Mouse (Mus musculus): ENCODE results near the gene Apoc2. TPM values are rescaled to one million over a fixed set of nuclear protein-coding genes. Genes with fewer than 3 reads are reported as not detected.

Apoc2 gene
- polyA plus RNA-seq, 1 experiment = 0.47 TPM

GRCm38 (mm10) chr7:19710650-19711049 lies 32.9 kb upstream of the Apoc2 start:
- Histone ChIP-seq H3K27ac (ENCODE audit: control insufficient read depth, insufficient read depth, low read depth, low read length) (no peak overlapping the region), H3K4me3 (ENCODE audit: control insufficient read depth, low read depth, low read length) (no peak overlapping the region), H3K36me3 (ENCODE audit: control insufficient read depth, insufficient read depth, low read length) (peaks cover 1% of the 10 kb centered on the region), H3K27me3 (ENCODE audit: control insufficient read depth, insufficient read depth, low read length) (no peaks in the 10 kb centered on the region), H3K4me1 (ENCODE audit: control insufficient read depth, insufficient read depth, low read length) (no peaks in the 10 kb centered on the region; the same call in none of the 2 replicates)
- TF ChIP-seq CTCF (IDR thresholded peaks at IDR 0.05; ENCODE audit: control insufficient read depth, insufficient read depth, insufficient replicate concordance, low read depth, low read length) (no peak), POLR2A (IDR thresholded peaks at IDR 0.05; ENCODE audit: control insufficient read depth, low read depth, low read length) (no peak)

GRCm38 (mm10) chr7:19705271-19705670 lies 27.5 kb upstream of the Apoc2 start:
- Histone ChIP-seq H3K4me3 (ENCODE audit: control insufficient read depth, low read depth, low read length) (no peak overlapping the region), H3K4me1 (ENCODE audit: control insufficient read depth, insufficient read depth, low read length) (peaks cover 2% of the 10 kb centered on the region; the same call in 1 of the 2 replicates), H3K27me3 (ENCODE audit: control insufficient read depth, insufficient read depth, low read length) (no peaks in the 10 kb centered on the region), H3K36me3 (ENCODE audit: control insufficient read depth, insufficient read depth, low read length) (no peaks in the 10 kb centered on the region; the same call in none of the 2 replicates), H3K27ac (ENCODE audit: control insufficient read depth, insufficient read depth, low read depth, low read length) (no peak overlapping the region)
- no peak for TF ChIP-seq POLR2A (IDR thresholded peaks at IDR 0.05; ENCODE audit: control insufficient read depth, low read depth, low read length)
- TF ChIP-seq CTCF (IDR thresholded peaks at IDR 0.05; ENCODE audit: control insufficient read depth, insufficient read depth, insufficient replicate concordance, low read depth, low read length) = no peak

- H3K4me3 ChIP-seq (ENCODE audit: control insufficient read depth, low read depth, low read length) = no peak overlapping the region
- peaks cover 3% of the 10 kb centered on the region; the same call in 1 of the 2 replicates for H3K4me1 ChIP-seq (ENCODE audit: control insufficient read depth, insufficient read depth, low read length)
- TF ChIP-seq POLR2A (IDR thresholded peaks at IDR 0.05; ENCODE audit: control insufficient read depth, low read depth, low read length) (no peak), CTCF (IDR thresholded peaks at IDR 0.05; ENCODE audit: control insufficient read depth, insufficient read depth, insufficient replicate concordance, low read depth, low read length) (no peak)
- H3K36me3 ChIP-seq (ENCODE audit: control insufficient read depth, insufficient read depth, low read length) = no peaks in the 10 kb centered on the region; the same call in none of the 2 replicates
- no peaks in the 10 kb centered on the region for H3K27me3 ChIP-seq (ENCODE audit: control insufficient read depth, insufficient read depth, low read length)
- no peak overlapping the region for H3K27ac ChIP-seq (ENCODE audit: control insufficient read depth, insufficient read depth, low read depth, low read length)
These were observed 26.7 kb upstream of the Apoc2 start for GRCm38 (mm10) chr7:19704475-19704874.

- Histone ChIP-seq H3K36me3 (ENCODE audit: control insufficient read depth, insufficient read depth, low read length) (no peaks in the 10 kb centered on the region; the same call in none of the 2 replicates), H3K4me1 (ENCODE audit: control insufficient read depth, insufficient read depth, low read length) (peaks cover 13% of the 10 kb centered on the region), H3K27me3 (ENCODE audit: control insufficient read depth, insufficient read depth, low read length) (no peaks in the 10 kb centered on the region; the same call in 1 of the 2 replicates), H3K27ac (ENCODE audit: control insufficient read depth, insufficient read depth, low read depth, low read length) (no peak overlapping the region), H3K4me3 (ENCODE audit: control insufficient read depth, low read depth, low read length) (no peak overlapping the region)
- no peak for TF ChIP-seq POLR2A (IDR thresholded peaks at IDR 0.05; ENCODE audit: control insufficient read depth, low read depth, low read length)
- TF ChIP-seq CTCF (IDR thresholded peaks at IDR 0.05; ENCODE audit: control insufficient read depth, insufficient read depth, insufficient replicate concordance, low read depth, low read length) = no peak
These were observed 25.3 kb upstream of the Apoc2 start for GRCm38 (mm10) chr7:19702859-19703555.

- H3K4me1 ChIP-seq (ENCODE audit: control insufficient read depth, insufficient read depth, low read length) = peaks cover 14% of the 10 kb centered on the region
- H3K27ac ChIP-seq (ENCODE audit: control insufficient read depth, insufficient read depth, low read depth, low read length) = no peak overlapping the region
These were observed 23.5 kb upstream of the Apoc2 start for GRCm38 (mm10) chr7:19701069-19701761.

GRCm38 (mm10) chr7:19700299-19701068 lies 22.7 kb upstream of the Apoc2 start:
- H3K27me3 ChIP-seq (ENCODE audit: control insufficient read depth, insufficient read depth, low read length) = no peaks in the 10 kb centered on the region; the same call in 1 of the 2 replicates
- TF ChIP-seq POLR2A (IDR thresholded peaks at IDR 0.05; ENCODE audit: control insufficient read depth, low read depth, low read length) (no peak), CTCF (IDR thresholded peaks at IDR 0.05; ENCODE audit: control insufficient read depth, insufficient read depth, insufficient replicate concordance, low read depth, low read length) (no peak)
- no peak overlapping the region for H3K27ac ChIP-seq (ENCODE audit: control insufficient read depth, insufficient read depth, low read depth, low read length)
- no peak overlapping the region for H3K4me3 ChIP-seq (ENCODE audit: control insufficient read depth, low read depth, low read length)
- no peaks in the 10 kb centered on the region for H3K36me3 ChIP-seq (ENCODE audit: control insufficient read depth, insufficient read depth, low read length)
- peaks cover 14% of the 10 kb centered on the region for H3K4me1 ChIP-seq (ENCODE audit: control insufficient read depth, insufficient read depth, low read length)

More at GRCm38 (mm10) chr7:19701069-19701761, 23.5 kb upstream of the Apoc2 start:
- no peaks in the 10 kb centered on the region; the same call in 1 of the 2 replicates for H3K27me3 ChIP-seq (ENCODE audit: control insufficient read depth, insufficient read depth, low read length)
- H3K4me3 ChIP-seq (ENCODE audit: control insufficient read depth, low read depth, low read length) = no peak overlapping the region
- TF ChIP-seq CTCF (IDR thresholded peaks at IDR 0.05; ENCODE audit: control insufficient read depth, insufficient read depth, insufficient replicate concordance, low read depth, low read length) (peak; percentile 41; the same call in 1 of the 2 replicates), POLR2A (IDR thresholded peaks at IDR 0.05; ENCODE audit: control insufficient read depth, low read depth, low read length) (no peak)
- no peaks in the 10 kb centered on the region for H3K36me3 ChIP-seq (ENCODE audit: control insufficient read depth, insufficient read depth, low read length)

GRCm38 (mm10) chr7:19699827-19700148 lies 22.0 kb upstream of the Apoc2 start:
- Histone ChIP-seq H3K27ac (ENCODE audit: control insufficient read depth, insufficient read depth, low read depth, low read length) (no peak overlapping the region), H3K4me3 (ENCODE audit: control insufficient read depth, low read depth, low read length) (no peak overlapping the region), H3K36me3 (ENCODE audit: control insufficient read depth, insufficient read depth, low read length) (no peaks in the 10 kb centered on the region), H3K27me3 (ENCODE audit: control insufficient read depth, insufficient read depth, low read length) (no peaks in the 10 kb centered on the region; the same call in 1 of the 2 replicates), H3K4me1 (ENCODE audit: control insufficient read depth, insufficient read depth, low read length) (peaks cover 14% of the 10 kb centered on the region)
- TF ChIP-seq POLR2A (IDR thresholded peaks at IDR 0.05; ENCODE audit: control insufficient read depth, low read depth, low read length) = no peak
- TF ChIP-seq CTCF (IDR thresholded peaks at IDR 0.05; ENCODE audit: control insufficient read depth, insufficient read depth, insufficient replicate concordance, low read depth, low read length) = no peak

Data from testis, adult 2 months (tissue).